Mouse (Mus musculus) lung, postnatal 4 days (tissue): ENCODE measurements at regions not wholly inside any gene's neighbourhood (a gene's known extent, or its start where the extent isn't known, plus 50 kb on each side); places are given as distances from the start of the nearest gene placed in this dataset.

Experiments used
- DNase-seq, 2 experiments: peaks; one replicate each; pipeline ENCODE4 v3.0.0; 2021

GRCm38 (mm10) chr10:120552341-120553096 is 76.2 kb upstream of the Hmga2 start:
- peak; percentile 16 to 39 for DNase-seq

GRCm38 (mm10) chr10:120551851-120552281 is 75.6 kb upstream of the Hmga2 start:
- DNase-seq: no peak

DNA sequence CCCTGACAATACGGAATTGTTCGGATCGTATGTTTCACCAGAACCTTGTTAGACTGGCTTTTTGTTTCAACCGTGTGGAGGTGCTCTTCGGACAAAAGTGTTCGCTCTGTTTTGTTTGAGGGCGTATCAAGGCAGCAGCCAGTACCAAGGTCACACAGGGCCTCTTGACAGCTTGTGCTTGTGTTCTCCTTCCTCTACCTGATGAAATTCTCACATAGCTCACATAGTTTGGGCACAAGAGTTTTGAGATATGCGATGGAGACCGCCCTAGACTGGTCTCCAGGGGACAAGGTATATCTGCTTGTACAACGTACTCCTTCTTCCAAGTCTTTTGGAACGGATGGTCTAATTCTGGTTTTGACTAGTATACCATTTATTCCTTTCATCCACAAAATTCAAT is 70.9 kb upstream of the Hmga2 start:
- peak in 1 of 2 experiments; percentile 32 for DNase-seq

- no peak for DNase-seq
Measured at GRCm38 (mm10) chr10:120541618-120542017, 65.3 kb upstream of the Hmga2 start.

- no peak for DNase-seq
Measured at GRCm38 (mm10) chr10:120538561-120538960, 62.3 kb upstream of the Hmga2 start.

DNA sequence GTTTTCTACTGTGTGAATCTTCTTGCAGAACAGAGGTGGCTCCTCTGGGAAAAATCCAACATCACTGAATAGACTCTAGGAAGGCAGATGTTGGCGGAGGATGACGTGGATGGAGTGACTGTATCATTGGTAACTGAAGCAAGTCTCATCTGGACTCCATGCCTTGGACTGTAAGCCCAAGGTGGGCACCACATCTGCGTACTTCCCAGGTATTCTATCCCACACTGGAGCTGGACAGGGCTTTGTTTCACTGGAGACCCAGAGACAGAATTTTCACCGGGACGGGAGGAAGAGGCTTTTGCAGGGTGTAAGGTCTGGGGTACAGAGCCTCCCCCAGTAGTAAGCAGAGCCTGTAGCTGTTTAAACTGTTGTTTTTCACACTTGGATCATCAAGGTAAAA is 52.1 kb upstream of the Hmga2 start:
- no peak for DNase-seq

- no peak for DNase-seq
Measured at GRCm38 (mm10) chr10:120527951-120528350, 51.7 kb upstream of the Hmga2 start.

DNA sequence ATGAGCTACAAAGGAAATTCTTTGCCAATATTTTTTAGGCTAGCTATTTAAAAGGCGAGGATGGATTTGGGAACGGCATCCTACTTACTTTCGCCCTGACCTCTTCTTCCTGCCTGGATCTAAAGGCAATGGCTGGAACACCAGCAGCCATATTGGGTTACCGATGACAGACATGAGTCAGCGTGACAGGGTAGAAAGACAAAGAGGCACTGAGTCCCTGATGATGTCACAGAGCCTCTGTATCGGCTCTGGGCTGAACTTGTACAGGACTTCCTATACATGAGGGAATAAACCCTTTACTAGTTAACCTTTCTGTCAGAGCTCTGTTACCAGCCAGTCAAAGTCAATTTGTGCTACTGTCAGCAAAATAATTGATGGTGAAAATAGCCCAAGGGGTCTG is 50.7 kb upstream of the Hmga2 start:
- DNase-seq: no peak
